Mouse (Mus musculus) T-cell, adult 2 months (primary cell): ENCODE data around the gene Scfd2.

Experiments
- DNase-seq: peaks from one replicate; pipeline ENCODE4 v3.0.0; 2022; ENCODE audit warnings: low spot score

Scfd2 gene

GRCm38 (mm10) chr5:74201570-74202357, 329.8 kb downstream of the Scfd2 start:
- DNase-seq = no peak

DNA sequence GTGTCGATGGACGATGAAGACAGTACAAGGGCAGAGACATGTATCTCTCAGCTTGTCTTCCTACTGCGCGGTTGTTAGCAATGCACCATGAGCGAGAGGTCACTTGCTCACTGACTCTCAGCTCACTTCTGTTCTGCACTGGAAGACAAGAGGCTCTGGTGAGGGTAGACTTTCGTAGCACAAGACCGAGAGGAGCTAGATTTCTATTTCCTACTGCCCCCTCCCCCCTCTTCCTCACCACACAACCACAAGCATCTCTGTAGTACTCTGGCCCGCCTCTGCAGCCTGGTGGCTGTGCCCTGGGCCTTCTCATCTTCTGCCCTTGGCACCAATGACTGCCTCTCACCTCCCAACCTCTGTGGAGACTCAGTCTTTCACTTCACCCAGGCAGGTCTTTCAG, 331.1 kb downstream of the Scfd2 start:
- peak; percentile 72 for DNase-seq

DNA sequence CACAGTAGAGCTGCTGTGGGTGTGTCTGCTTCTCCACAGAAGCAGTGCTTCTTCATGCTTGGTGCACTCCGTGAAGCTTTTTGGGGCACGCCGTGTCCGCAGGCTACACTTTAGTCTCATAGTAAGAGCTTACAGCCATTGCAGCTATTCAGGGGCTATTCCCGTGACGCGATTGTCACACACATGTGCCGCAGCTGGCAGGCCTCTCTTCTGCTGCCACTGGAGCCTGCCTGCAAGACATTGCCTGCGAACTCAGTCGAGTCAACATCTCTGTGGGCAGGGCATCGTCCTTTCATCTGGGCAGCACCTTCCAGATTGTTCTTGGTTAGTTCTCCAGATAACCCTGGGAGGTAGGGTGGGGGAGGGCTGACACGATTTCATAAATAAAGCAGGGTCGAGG, 331.8 kb downstream of the Scfd2 start:
- no peak for DNase-seq

- no peak for DNase-seq
Observed at GRCm38 (mm10) chr5:74198446-74198845, 333.1 kb downstream of the Scfd2 start.

DNA sequence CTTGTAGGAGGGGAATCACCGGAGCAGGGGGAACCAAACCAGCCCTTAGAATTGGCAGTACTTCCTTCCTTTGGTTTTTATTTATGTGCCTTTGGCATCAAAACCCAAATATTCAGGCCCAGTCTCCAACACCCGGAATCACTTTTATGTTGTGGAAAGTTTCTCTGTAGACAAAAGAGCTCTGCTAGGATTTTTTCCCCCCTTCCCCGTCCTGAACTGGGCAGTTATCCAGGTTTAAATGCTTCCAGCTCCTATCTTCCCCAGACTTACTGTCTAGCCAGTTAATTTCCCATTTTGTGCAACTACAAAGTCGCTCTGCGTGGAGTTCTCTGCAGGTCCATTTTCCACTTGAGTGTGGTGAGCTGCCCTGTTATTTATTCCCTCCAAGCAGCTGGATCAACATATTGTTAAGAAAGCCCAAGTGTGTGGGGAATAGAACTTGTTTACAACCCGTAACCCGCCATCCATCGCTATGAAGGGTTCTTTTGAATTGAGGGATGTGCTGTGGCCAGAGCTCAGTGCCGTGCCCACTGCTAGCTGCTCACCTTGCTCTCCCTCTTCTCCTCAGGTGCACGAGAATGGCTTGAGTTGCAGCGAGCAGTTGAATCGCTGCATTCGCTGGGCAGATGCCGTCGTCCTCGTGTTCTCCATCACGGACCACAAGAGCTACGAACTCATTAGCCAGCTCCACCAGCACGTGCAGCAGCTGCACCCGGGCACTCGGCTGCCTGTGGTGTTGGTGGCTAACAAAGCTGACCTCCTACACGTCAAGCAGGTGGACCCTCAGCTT, 333.8 kb downstream of the Scfd2 start:
- DNase-seq = no peak

DNA sequence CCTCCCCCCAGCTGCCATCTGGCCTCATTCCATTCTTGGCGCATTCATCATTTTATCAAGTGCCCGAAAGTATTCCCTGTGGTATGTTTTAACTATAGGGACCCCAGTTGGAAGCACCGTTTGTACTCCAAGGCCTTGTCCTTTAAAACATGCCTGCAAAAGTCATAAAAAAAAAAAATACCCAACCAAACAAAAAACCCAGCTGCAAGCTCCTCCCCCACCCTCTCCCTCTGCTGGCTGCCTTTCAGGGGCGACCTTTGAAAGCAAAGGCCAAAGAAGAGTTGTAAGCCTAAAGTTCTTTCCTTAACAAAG, 335.3 kb downstream of the Scfd2 start:
- no peak for DNase-seq

DNA sequence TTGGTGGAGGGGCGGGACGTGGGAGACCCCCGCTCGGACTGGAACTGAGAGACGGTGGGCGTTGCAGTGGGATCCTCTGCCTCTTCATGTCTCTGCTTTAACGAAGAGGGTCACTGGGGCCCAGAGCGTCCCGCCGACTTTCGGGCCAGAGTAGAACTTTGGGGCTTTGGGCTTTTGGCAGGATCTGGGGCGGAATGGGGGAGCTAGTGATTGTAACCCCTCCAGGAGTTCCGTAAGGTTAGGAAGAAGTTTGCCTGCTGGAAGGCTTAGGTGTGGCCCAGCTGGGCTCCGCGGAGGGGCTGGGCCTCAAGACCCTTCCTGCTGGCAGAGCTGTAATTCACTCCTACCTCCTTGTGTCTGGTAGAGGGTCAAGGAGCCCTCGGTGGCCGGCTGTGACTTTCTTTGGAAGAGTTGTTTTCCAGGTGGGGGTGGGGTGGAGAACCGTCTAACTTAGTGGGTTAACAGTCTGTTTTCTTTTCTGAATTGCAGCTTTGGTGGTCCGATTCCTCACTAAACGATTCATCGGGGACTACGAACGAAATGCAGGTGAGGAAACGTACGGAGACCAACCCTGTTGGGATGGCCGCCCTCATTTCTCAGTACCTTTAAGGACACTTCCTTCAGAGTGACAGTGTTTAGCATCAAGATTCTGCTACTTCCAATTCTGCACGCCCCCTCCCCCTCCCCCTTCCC, 335.8 kb downstream of the Scfd2 start:
- DNase-seq = no peak

- peak; percentile 91 for DNase-seq
Observed at GRCm38 (mm10) chr5:74194841-74195613, 336.5 kb downstream of the Scfd2 start, which contains the start of gene Rasl11b. Gene Rasl11b (plus strand): TSS chr5:74195286.

- no peak for DNase-seq
Observed at GRCm38 (mm10) chr5:74194027-74194840, 337.3 kb downstream of the Scfd2 start.

GRCm38 (mm10) chr5:74193626-74194025, 337.9 kb downstream of the Scfd2 start:
- DNase-seq = no peak

- no peak for DNase-seq
Observed at GRCm38 (mm10) chr5:74193008-74193407, 338.6 kb downstream of the Scfd2 start.

DNA sequence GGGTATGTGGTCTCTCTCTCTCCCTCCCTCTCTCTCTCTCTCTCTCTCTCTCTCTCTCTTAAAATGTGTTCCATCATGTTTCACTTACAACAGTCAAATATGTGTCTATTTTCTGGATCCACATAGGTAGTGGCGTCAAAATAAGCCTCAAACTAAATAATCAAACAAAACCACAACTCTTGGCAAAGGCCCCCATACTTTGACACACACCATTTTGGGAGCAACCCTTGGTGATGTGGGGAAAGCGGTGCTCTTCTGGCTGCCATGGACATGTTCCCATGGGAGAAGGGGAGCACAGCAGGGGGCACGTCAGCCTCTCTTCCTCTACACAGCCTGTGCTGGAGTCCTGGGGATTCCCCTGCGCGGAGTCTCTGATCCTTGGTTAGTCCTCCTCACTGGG, 340.6 kb downstream of the Scfd2 start:
- DNase-seq = no peak

GRCm38 (mm10) chr5:74190161-74190491, 341.4 kb downstream of the Scfd2 start:
- DNase-seq = no peak

GRCm38 (mm10) chr5:74189484-74190160, 341.9 kb downstream of the Scfd2 start:
- DNase-seq = no peak

- DNase-seq = no peak
Observed at GRCm38 (mm10) chr5:74188886-74189285, 342.7 kb downstream of the Scfd2 start.

GRCm38 (mm10) chr5:74188076-74188475, 343.5 kb downstream of the Scfd2 start:
- DNase-seq = no peak

GRCm38 (mm10) chr5:74184607-74185006, 347.0 kb downstream of the Scfd2 start:
- DNase-seq = no peak

- no peak for DNase-seq
Observed at GRCm38 (mm10) chr5:74183118-74183517, 348.4 kb downstream of the Scfd2 start.

- no peak for DNase-seq
Observed at GRCm38 (mm10) chr5:74180216-74180615, 351.3 kb downstream of the Scfd2 start.

- no peak for DNase-seq
Observed at GRCm38 (mm10) chr5:74175526-74176270, 355.9 kb downstream of the Scfd2 start.
